Mouse (Mus musculus): ENCODE measurements around the gene Rtl1. TPM values are rescaled to one million over a fixed set of nuclear protein-coding genes. Genes with fewer than 3 reads are reported as not detected.

The Rtl1 gene
- polyA plus RNA-seq, 1 experiment from 2014 or later: 3.0 TPM

GRCm38 (mm10) chr12:109541540-109541899 lies 58.6 kb downstream of the Rtl1 start:
- Histone ChIP-seq H3K9ac (replicated peaks; ENCODE audit: low read depth, low read length) (peak overlapping the region; percentile 84), H3K9me3 (ENCODE audit: control insufficient read depth, low read length) (peaks cover 5% of the 10 kb centered on the region), H3K4me1 (ENCODE audit: control insufficient read depth, insufficient read depth, low read length) (no peaks in the 10 kb centered on the region), H3K27ac (ENCODE audit: low read depth, low read length) (peak overlapping the region; percentile 83), H3K36me3 (ENCODE audit: control insufficient read depth, insufficient read depth, low read length) (peaks cover 15% of the 10 kb centered on the region; the same call in 1 of the 2 replicates), H3K4me2 (ENCODE audit: low read depth, low read length) (peak overlapping the region; percentile 1; the same call in 1 of the 2 replicates), H3K4me3 (ENCODE audit: low read depth, low read length) (peak overlapping the region; percentile 47), H3K27me3 (ENCODE audit: control insufficient read depth, insufficient read depth, low read length) (no peaks in the 10 kb centered on the region)
- no peak for ATAC-seq (ENCODE audit: low read depth)
- 45% methylated on average over 16 of the region's 16 CpGs for WGBS

GRCm38 (mm10) chr12:109540739-109541539 lies 59.2 kb downstream of the Rtl1 start:
- Histone ChIP-seq H3K36me3 (ENCODE audit: control insufficient read depth, insufficient read depth, low read length) (peaks cover 9% of the 10 kb centered on the region; the same call in 1 of the 2 replicates), H3K27me3 (ENCODE audit: control insufficient read depth, insufficient read depth, low read length) (no peaks in the 10 kb centered on the region), H3K27ac (ENCODE audit: low read depth, low read length) (peak overlapping the region; percentile 85), H3K4me1 (ENCODE audit: control insufficient read depth, insufficient read depth, low read length) (no peaks in the 10 kb centered on the region), H3K9me3 (ENCODE audit: control insufficient read depth, low read length) (peaks cover 5% of the 10 kb centered on the region), H3K9ac (replicated peaks; ENCODE audit: low read depth, low read length) (peak overlapping the region; percentile 84), H3K4me2 (ENCODE audit: low read depth, low read length) (peak overlapping the region; percentile 46), H3K4me3 (ENCODE audit: low read depth, low read length) (peak overlapping the region; percentile 47)
- peak; percentile 42 for ATAC-seq (ENCODE audit: low read depth)
- WGBS: 50% methylated on average over 30 of the region's 30 CpGs

GRCm38 (mm10) chr12:109539950-109540349 lies 60.2 kb downstream of the Rtl1 start:
- WGBS: 52% methylated on average over 13 of the region's 13 CpGs
- Histone ChIP-seq H3K27me3 (ENCODE audit: control insufficient read depth, insufficient read depth, low read length) (no peaks in the 10 kb centered on the region), H3K4me3 (ENCODE audit: low read depth, low read length) (peak overlapping the region; percentile 47), H3K27ac (ENCODE audit: low read depth, low read length) (peak overlapping the region; percentile 85), H3K4me2 (ENCODE audit: low read depth, low read length) (peak overlapping the region; percentile 46), H3K4me1 (ENCODE audit: control insufficient read depth, insufficient read depth, low read length) (no peaks in the 10 kb centered on the region), H3K36me3 (ENCODE audit: control insufficient read depth, insufficient read depth, low read length) (0 out of 2 replicates have a peak, but pooled peaks cover 5% of the 10 kb centered on the region), H3K9me3 (ENCODE audit: control insufficient read depth, low read length) (peaks cover 5% of the 10 kb centered on the region), H3K9ac (replicated peaks; ENCODE audit: low read depth, low read length) (peak overlapping the region; percentile 56)
- no peak for ATAC-seq (ENCODE audit: low read depth)

MicroRNAs encoded within 50 kb of the gene (microRNA counts, 519-probe panel; counts per million panel counts)
- not detected for microRNA mmu-miR-1188
- 5,415 counts per million, percentile 77 among the panel's probes with 10 or more counts for microRNA mmu-miR-127
- microRNA mmu-miR-136: 5,634 counts per million, percentile 80 among the panel's probes with 10 or more counts
- microRNA mmu-miR-1906: not detected
- microRNA mmu-miR-337-3p: not detected
- microRNA mmu-miR-337-5p: not detected
- not detected for microRNA mmu-miR-341
- 4,101 counts per million, percentile 46 among the panel's probes with 10 or more counts for microRNA mmu-miR-370
- microRNA mmu-miR-431: 4,658 counts per million, percentile 59 among the panel's probes with 10 or more counts
- microRNA mmu-miR-432: not detected
- 5,305 counts per million, percentile 74 among the panel's probes with 10 or more counts for microRNA mmu-miR-433
- 5,813 counts per million, percentile 84 among the panel's probes with 10 or more counts for microRNA mmu-miR-434-3p
- 4,817 counts per million, percentile 65 among the panel's probes with 10 or more counts for microRNA mmu-miR-434-5p
- not detected for microRNA mmu-miR-493
- microRNA mmu-miR-540-3p: not detected
- not detected for microRNA mmu-miR-540-5p
- microRNA mmu-miR-665: not detected
- microRNA mmu-miR-673-3p: not detected
- microRNA mmu-miR-673-5p: not detected
- microRNA mmu-miR-770-3p: 3,324 counts per million, percentile 25 among the panel's probes with 10 or more counts
- not detected for microRNA mmu-miR-770-5p

Small RNA genes within 50 kb of the gene (microRNA-seq; reads per million reads assigned to microRNA genes)
- not detected for gene Gm23912
- gene Mir1188: 6.0 reads per million, percentile 12 among the genes with 10 or more reads in this experiment
- 7,472 reads per million, percentile 95 among the genes with 10 or more reads in this experiment for gene Mir127
- gene Mir136: not detected
- gene Mir1906-1: not detected
- 1.7 reads per million for gene Mir3070a
- gene Mir3070b: not detected
- not detected for gene Mir3071
- not detected for gene Mir337
- 753 reads per million, percentile 74 among the genes with 10 or more reads in this experiment for gene Mir341
- not detected for gene Mir3544
- gene Mir370: 889 reads per million, percentile 76 among the genes with 10 or more reads in this experiment
- 3,177 reads per million, percentile 88 among the genes with 10 or more reads in this experiment for gene Mir431
- not detected for gene Mir432
- 1,356 reads per million, percentile 79 among the genes with 10 or more reads in this experiment for gene Mir433
- gene Mir434: 2,265 reads per million, percentile 84 among the genes with 10 or more reads in this experiment
- gene Mir493: 41.5 reads per million, percentile 33 among the genes with 10 or more reads in this experiment
- gene Mir540: 307 reads per million, percentile 62 among the genes with 10 or more reads in this experiment
- gene Mir665: 299 reads per million, percentile 61 among the genes with 10 or more reads in this experiment
- gene Mir673: 64.0 reads per million, percentile 39 among the genes with 10 or more reads in this experiment
- gene Mir770: 696 reads per million, percentile 73 among the genes with 10 or more reads in this experiment

Other genes with a start within 250 kb of the Rtl1 start
- 46.9 and 55.7 TPM in 2 replicates for gene Dlk1, start 147.5 kb downstream of the Rtl1 start, polyA plus RNA-seq (2014; fragmentation: Nextera tagmentation; extraction: Ambion mirVana)

Data from neural tube, embryonic 14.5 days (tissue).